Mouse (Mus musculus): Measurements from ENCODE around the gene Ccdc7b.
"Not testable (repeated sequence)": the region's sequence is repeated elsewhere in the genome, so short reads cannot be mapped to it uniquely, and the experiment has no call there.

Gene Ccdc7b

DNA sequence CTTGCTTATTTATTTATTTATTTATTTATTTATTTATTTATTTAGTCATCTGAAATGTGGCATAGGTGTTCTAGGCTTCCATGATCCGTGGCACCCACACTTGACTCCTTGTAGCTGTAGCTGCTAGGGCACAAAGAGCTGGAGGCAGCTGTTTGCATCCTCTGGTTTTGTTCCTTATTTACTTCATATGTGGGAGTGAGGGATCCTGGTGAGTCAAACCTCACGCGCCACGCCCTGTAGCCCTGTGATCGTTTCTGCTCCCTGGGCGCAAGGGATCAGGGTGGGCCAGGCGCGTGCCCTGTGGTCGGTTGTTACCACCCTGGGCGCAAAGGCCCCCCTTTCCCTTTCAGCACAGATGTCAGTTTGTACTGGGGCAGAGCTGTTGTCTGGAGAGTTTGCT lies at the start of gene Ccdc7b:
Gene Ccdc7b, plus strand, starts transcription at position 301 of the 400 bp plus-strand sequence.
- not testable (repeated sequence) for DNase-seq (ENCODE audit: low read depth)

DNA sequence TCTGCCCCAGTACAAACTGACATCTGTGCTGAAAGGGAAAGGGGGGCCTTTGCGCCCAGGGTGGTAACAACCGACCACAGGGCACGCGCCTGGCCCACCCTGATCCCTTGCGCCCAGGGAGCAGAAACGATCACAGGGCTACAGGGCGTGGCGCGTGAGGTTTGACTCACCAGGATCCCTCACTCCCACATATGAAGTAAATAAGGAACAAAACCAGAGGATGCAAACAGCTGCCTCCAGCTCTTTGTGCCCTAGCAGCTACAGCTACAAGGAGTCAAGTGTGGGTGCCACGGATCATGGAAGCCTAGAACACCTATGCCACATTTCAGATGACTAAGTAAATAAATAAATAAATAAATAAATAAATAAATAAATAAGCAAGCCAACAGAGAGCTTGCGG lies 1.5 kb upstream of the Ccdc7b start, which contains the start of gene Ccdc7a:
Gene Ccdc7a, minus strand, starts transcription at position 101 of the 400 bp plus-strand sequence.
- not testable (repeated sequence) for DNase-seq (ENCODE audit: low read depth)

DNA sequence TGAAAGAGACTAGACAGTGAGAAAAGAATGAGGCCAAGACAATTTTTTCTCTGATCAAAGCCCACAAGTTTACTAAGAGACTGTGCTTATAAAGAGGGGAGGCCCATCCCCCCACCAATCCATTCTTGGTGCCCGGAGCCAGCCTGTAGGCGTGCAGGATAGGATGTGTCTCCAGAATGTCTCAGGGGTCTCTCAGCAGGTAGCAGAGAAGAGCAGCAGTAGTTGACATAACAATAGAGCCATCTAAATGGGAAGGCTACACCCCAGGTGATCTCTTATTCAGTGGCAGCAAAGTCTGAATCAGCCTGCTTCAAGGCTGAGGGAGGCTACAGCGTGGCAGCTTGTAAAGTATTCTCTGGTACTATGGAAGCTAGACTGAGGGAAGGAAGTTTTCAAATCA lies 48.8 kb downstream of the Ccdc7b start:
- DNase-seq (ENCODE audit: low read depth) = not testable (repeated sequence)

DNA sequence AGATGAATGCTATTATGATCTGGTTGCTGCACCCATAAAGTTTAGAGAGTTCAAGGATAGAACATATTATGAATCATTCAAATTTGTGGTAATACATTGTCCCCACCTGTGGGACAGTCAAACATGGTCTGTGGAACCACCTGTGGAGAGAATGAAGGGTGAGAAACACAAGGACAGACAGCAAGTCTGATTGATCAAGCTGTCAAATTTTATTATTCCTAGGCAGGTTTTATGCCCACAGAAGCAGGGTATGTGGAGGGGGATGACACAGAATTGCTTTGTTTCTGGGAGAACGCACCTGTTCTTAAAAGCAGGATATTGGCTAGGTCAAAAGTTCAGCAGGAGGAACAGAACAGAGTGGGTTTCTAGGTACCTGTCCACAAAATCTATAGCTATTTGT lies 64.6 kb downstream of the Ccdc7b start, which contains the start of gene Gm10999:
Gene Gm10999, minus strand, starts transcription at position 101 of the 400 bp plus-strand sequence.
- DNase-seq (ENCODE audit: low read depth) = no peak

DNA sequence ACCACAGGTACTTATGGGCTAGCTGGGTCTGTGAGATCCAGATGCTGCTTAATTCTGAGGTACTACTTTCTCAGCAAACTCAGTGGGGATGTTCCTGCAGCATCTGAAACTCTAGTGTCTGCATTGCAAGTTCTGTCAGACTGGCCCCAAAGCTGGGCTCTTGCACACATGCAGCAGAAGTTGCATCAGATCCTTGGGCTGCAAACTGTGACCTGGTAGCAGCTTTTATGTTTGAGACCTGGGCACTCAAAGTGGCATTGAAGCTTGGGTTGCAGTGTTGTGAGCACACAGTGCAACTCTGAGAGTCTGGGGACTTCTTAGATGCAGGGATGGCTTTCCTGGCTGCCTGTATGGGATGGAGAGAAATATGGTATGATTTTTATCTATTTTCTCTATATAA lies 66.5 kb downstream of the Ccdc7b start:
- DNase-seq (ENCODE audit: low read depth) = no peak
